In genomic region chr7:58866865-58867614, GRCm38 (mm10) we compare ENCODE assay signal across 26 mouse cellular contexts.
DNase-seq lines count a peak whose midpoint lies in the region; ATAC-seq lines count a peak whose summit lies in the region.
"Had no signal": no experiment of that assay in that cellular context is flagged by ENCODE, and none has a peak within 500 bp of the region (broad histone marks: within the 10 kb centered on the region; RNA-seq: fewer than 3 reads in every experiment).

No protein-coding gene starts in this region.

- H3K9ac ChIP-seq in neural tube, embryonic 11.5 days (ENCODE audit: low read length), result no peak overlapping the region
- H3K9ac ChIP-seq in neural tube, embryonic 15.5 days (replicated peaks), result no peak overlapping the region
- H3K9ac ChIP-seq: embryonic facial prominence, embryonic 12.5 days; liver, postnatal 0 days had no signal

- peak; percentile 14 for DNase-seq in embryo, embryonic 10 days (ENCODE audit: low spot score)
- no peak for DNase-seq in embryo, embryonic 11 days
- peak; percentile 48 for DNase-seq in heart, adult 11 months
- no peak for DNase-seq in heart, embryonic 10.5 days (ENCODE audit: low spot score)
- no peak for DNase-seq in neural tube, embryonic 11.5 days (ENCODE audit: low spot score)
- DNase-seq in gastrocnemius, postnatal 10 days, result no peak
- no peak for DNase-seq in liver
- DNase-seq: adrenal gland, adult 8-10 months; cerebellum, adult 2 months; cerebellum, postnatal 25 days; gastrocnemius, adult 2 months; kidney, adult 2 months; kidney, postnatal 14 days; layer of hippocampus, postnatal 36 days; liver, postnatal 0 days; right cerebral cortex, postnatal 25 days; spleen, adult 18-20 months had no signal

- H3K27ac ChIP-seq in heart, embryonic 10.5 days, result no peak overlapping the region
- H3K27ac ChIP-seq in neural tube, embryonic 11.5 days (ENCODE audit: low read depth, low read length), result no peak overlapping the region
- H3K27ac ChIP-seq in neural tube, embryonic 15.5 days (replicated peaks), result no peak overlapping the region
- H3K27ac ChIP-seq: embryonic facial prominence, embryonic 12.5 days; gastrocnemius, adult 2 months; layer of hippocampus, adult 2 months; macrophage had no signal

- no peaks in the 10 kb centered on the region for H3K36me3 ChIP-seq in heart, embryonic 10.5 days
- no peaks in the 10 kb centered on the region for H3K36me3 ChIP-seq in neural tube, embryonic 11.5 days (ENCODE audit: control insufficient read depth, insufficient read depth, low read length)
- no peaks in the 10 kb centered on the region for H3K36me3 ChIP-seq in neural tube, embryonic 15.5 days
- H3K36me3 ChIP-seq: embryonic facial prominence, embryonic 12.5 days had no signal

- no peaks in the 10 kb centered on the region for H3K9me3 ChIP-seq in heart, embryonic 10.5 days
- H3K9me3 ChIP-seq in neural tube, embryonic 11.5 days (ENCODE audit: control insufficient read depth, low read length), result no peaks in the 10 kb centered on the region
- H3K9me3 ChIP-seq in neural tube, embryonic 15.5 days (replicated peaks), result no peaks in the 10 kb centered on the region
- H3K9me3 ChIP-seq: embryonic facial prominence, embryonic 12.5 days had no signal

- no peak overlapping the region for H3K4me3 ChIP-seq in heart, embryonic 10.5 days
- no peak overlapping the region for H3K4me3 ChIP-seq in neural tube, embryonic 11.5 days (ENCODE audit: low read depth, low read length)
- no peak overlapping the region for H3K4me3 ChIP-seq in neural tube, embryonic 15.5 days (replicated peaks)
- H3K4me3 ChIP-seq: embryonic facial prominence, embryonic 12.5 days; erythroblast, embryonic 14.5 days; gastrocnemius, adult 2 months; layer of hippocampus, adult 2 months had no signal

- H3K27me3 ChIP-seq in heart, embryonic 10.5 days (ENCODE audit: insufficient read depth, poor library complexity, severe bottlenecking), result no peaks in the 10 kb centered on the region
- no peaks in the 10 kb centered on the region for H3K27me3 ChIP-seq in neural tube, embryonic 11.5 days (ENCODE audit: control insufficient read depth, insufficient read depth, low read length)
- no peaks in the 10 kb centered on the region for H3K27me3 ChIP-seq in neural tube, embryonic 15.5 days (replicated peaks)
- H3K27me3 ChIP-seq: embryonic facial prominence, embryonic 12.5 days had no signal

- no peak overlapping the region for H3K4me2 ChIP-seq in neural tube, embryonic 11.5 days (ENCODE audit: low read depth)
- H3K4me2 ChIP-seq in neural tube, embryonic 15.5 days, result no peak overlapping the region
- H3K4me2 ChIP-seq: embryonic facial prominence, embryonic 12.5 days; heart, embryonic 11.5 days; liver, embryonic 11.5 days had no signal

- WGBS in heart, embryonic 10.5 days, result 70% methylated on average over 4 of the region's 4 CpGs
- 47% methylated on average over 4 of the region's 4 CpGs for WGBS in neural tube, embryonic 11.5 days
- 27% methylated on average over 4 of the region's 4 CpGs for WGBS in neural tube, embryonic 15.5 days

- H3K4me1 ChIP-seq in heart, embryonic 10.5 days, result no peaks in the 10 kb centered on the region
- H3K4me1 ChIP-seq in neural tube, embryonic 11.5 days (ENCODE audit: control insufficient read depth, insufficient read depth, low read length), result no peaks in the 10 kb centered on the region
- H3K4me1 ChIP-seq in neural tube, embryonic 15.5 days, result no peaks in the 10 kb centered on the region
- H3K4me1 ChIP-seq: embryonic facial prominence, embryonic 12.5 days had no signal

- ATAC-seq in neural tube, embryonic 11.5 days (ENCODE audit: insufficient read depth, low FRiP score, low TSS enrichment), result peak; percentile 35; the same call in 1 of the 2 replicates
- ATAC-seq in neural tube, embryonic 15.5 days (ENCODE audit: low FRiP score), result no peak
- ATAC-seq: activated CD4-positive, CD25-positive, alpha-beta regulatory T cell, adult 4 months; liver, postnatal 0 days; lung, postnatal 0 days had no signal

Comparison
In these comparisons a context has a peak if more than half of its experiments do, and no peak if none do; other contexts are left out.
1. DNase-seq: peak in embryo, embryonic 10 days (single experiment) and heart, adult 11 months (single experiment); none in embryo, embryonic 11 days (single experiment), heart, embryonic 10.5 days (single experiment), neural tube, embryonic 11.5 days (single experiment), gastrocnemius, postnatal 10 days (single experiment) and liver (single experiment).